Mouse (Mus musculus) hindbrain, embryonic 11.5 days (tissue): ENCODE data around the gene Mmp27. TPM values are rescaled to one million over a fixed set of nuclear protein-coding genes. Genes with fewer than 3 reads are reported as not detected.
A peak's percentile ranks its signal among the peaks of the same experiment; 100 is the strongest.

Experiments
- ATAC-seq: fragments of 200-750 bp; cut with Nextera tagmentation; 2 replicates; pipeline ENCODE4 v1.8.0; 2017; ENCODE audit warnings: mild to moderate bottlenecking, moderate TSS enrichment, moderate library complexity; ENCODE audit not compliant: low FRiP score
- DNase-seq: peaks from one replicate; pipeline ENCODE4 v3.0.0-alpha.2; 2015; ENCODE audit warnings: low spot score
- H3K27ac ChIP-seq: fragments of 300-500 bp; sonication (generic); 2 replicates; pipeline ENCODE4 v1.5.1; 2014; ENCODE audit warnings: mild to moderate bottlenecking, low read depth, low read length
- H3K27me3 ChIP-seq: fragments of 300-500 bp; sonication (generic); 2 replicates; pipeline ENCODE4 v1.6.1; 2014; ENCODE audit warnings: mild to moderate bottlenecking, low read length, moderate library complexity, mixed read lengths; ENCODE audit not compliant: control insufficient read depth, insufficient read depth
- H3K36me3 ChIP-seq: fragments of 300-500 bp; sonication (generic); 2 replicates; pipeline ENCODE4 v1.6.1; 2014; ENCODE audit warnings: mild to moderate bottlenecking, low read length, moderate library complexity, mixed read lengths; ENCODE audit not compliant: control insufficient read depth, insufficient read depth
- H3K4me1 ChIP-seq: fragments of 300-500 bp; sonication (generic); replicated peaks from 2 replicates; pipeline ENCODE4 v1.6.1; 2014; ENCODE audit warnings: low read length, mixed read lengths; ENCODE audit not compliant: control insufficient read depth, insufficient read depth
- H3K4me2 ChIP-seq: fragments of 300-500 bp; sonication (generic); replicated peaks from 2 replicates; pipeline ENCODE4 v1.6.1; 2014; ENCODE audit warnings: mild to moderate bottlenecking, low read depth, low read length
- H3K4me3 ChIP-seq: fragments of 300-500 bp; sonication (generic); 2 replicates; pipeline ENCODE4 v1.5.1; 2014; ENCODE audit warnings: low read depth, low read length
- H3K9ac ChIP-seq: fragments of 300-500 bp; sonication (generic); 2 replicates; pipeline ENCODE4 v1.6.1; 2014; ENCODE audit warnings: low read depth, low read length
- H3K9me3 ChIP-seq: fragments of 300-500 bp; sonication (generic); 2 replicates; pipeline ENCODE4 v1.6.1; 2016; ENCODE audit warnings: low read length; ENCODE audit not compliant: control insufficient read depth
- WGBS: fragments of 180-500 bp; shearing (Covaris S2); extraction: QIAGEN DNeasy Blood & Tissue Kit; methylation state at CpG from one replicate; pipeline ENCODE4 v1.1.7; 2014; 5-methylcytosine and 5-hydroxymethylcytosine counted together
- polyA plus RNA-seq: library from polyadenylated mRNA; unstranded; fragments of >200 nt; fragmentation: Nextera tagmentation; extraction: Ambion mirVana; gene quantifications from 2 replicates; pipeline ENCODE4 v1.2.1, GENCODE M21; 2014

Mmp27 gene
- not detected in 2 replicates for polyA plus RNA-seq

DNA sequence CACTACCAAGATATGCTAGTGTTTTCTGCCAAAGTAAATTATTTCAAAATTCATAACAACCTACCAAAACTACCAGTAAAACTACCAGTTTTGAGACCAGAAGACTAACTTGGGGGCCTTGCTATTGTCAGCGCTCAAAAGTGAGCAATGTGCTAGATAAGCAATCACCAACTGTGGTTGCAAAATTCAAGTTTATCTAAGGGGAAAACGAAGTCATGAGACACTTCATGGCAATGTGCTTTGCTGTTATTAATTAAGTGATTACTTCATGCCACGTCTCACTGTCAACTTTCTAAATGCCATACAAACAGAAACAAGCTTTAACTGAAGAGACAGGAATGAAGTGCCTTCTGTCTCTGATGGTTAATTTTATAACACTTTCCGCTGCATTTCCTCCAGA lies at the start of gene Mmp27:
Gene Mmp27, plus strand, starts transcription at position 235 of the 400 bp plus-strand sequence.
- no peak for ATAC-seq

DNA sequence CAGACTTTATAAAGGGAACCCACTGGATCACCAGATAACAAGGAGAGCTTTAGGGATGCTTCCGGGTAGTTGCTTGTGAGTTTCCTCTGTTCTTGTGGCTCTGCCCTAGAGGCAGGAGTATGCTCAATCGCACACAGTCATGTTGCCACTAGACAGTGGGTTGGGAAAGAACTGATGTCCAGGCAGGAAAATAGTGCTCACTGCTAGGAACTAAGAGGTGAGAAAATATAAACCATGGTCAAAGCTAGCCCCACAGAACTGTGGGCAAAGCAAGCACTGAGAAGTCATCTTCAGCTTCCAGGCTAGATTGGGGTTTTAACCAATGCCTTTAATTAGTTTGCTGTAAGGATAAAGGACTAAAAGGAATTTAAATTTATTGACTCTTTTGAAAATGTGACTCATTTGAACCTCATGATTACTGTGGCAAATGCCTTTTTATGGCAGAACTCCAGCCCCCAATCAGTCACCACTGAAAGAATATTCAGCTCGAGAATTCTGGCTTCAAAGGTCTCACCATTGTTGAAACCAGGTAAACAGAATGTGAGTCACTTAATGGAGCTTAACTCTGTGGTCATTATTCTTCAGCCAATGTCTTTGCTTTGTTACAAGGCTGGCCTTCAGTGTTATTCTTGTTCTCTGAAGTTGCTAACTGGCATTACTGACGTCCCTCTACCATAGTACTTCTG lies 44.8 kb upstream of the Mmp27 start:
- Histone ChIP-seq H3K27ac (no peak overlapping the region), H3K4me1 (no peaks in the 10 kb centered on the region), H3K4me3 (no peak overlapping the region), H3K9me3 (no peaks in the 10 kb centered on the region), H3K36me3 (no peaks in the 10 kb centered on the region), H3K4me2 (no peak overlapping the region), H3K9ac (no peak overlapping the region), H3K27me3 (no peaks in the 10 kb centered on the region)
- DNase-seq (no peak), ATAC-seq (no peak)
- 82% methylated on average over 4 of the region's 4 CpGs for WGBS

More for the DNA sequence above, at the start of gene Mmp27:
- H3K4me2 ChIP-seq: no peak within 1 kb of the TSS
- H3K9ac ChIP-seq: no peak within 1 kb of the TSS
- no peaks in the 10 kb centered on the region for H3K4me1 ChIP-seq
- H3K4me3 ChIP-seq: no peak within 1 kb of the TSS
- no peak within 1 kb of the TSS for H3K27ac ChIP-seq
- H3K36me3 ChIP-seq: no peaks in the 10 kb centered on the region
- 76% methylated on average over 4 of the region's 4 CpGs for WGBS
- H3K27me3 ChIP-seq: no peaks in the 10 kb centered on the region
- H3K9me3 ChIP-seq: no peaks in the 10 kb centered on the region
- no peak for DNase-seq

DNA sequence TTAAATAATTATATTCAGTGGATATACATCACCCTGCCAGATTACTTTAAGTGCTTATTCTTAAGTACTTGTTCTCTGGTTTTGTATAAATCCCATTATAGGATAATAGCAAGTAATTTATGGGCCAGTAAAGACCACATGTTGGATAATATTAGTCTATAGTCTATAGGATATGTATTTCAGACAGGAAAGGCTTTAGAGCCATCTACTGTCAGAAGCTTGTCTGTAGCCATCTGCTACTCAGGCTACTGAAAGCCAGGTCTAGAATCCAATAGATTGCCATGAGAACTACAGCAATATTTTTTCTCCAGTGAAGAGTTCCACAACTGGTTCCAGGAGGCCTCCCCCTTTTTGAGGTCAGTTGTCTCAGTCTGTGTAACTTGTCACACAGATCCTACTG lies 28.4 kb upstream of the Mmp27 start:
- Histone ChIP-seq H3K9me3 (no peaks in the 10 kb centered on the region), H3K4me2 (no peak overlapping the region), H3K27me3 (no peaks in the 10 kb centered on the region), H3K4me3 (no peak overlapping the region), H3K27ac (no peak overlapping the region), H3K9ac (no peak overlapping the region), H3K36me3 (no peaks in the 10 kb centered on the region), H3K4me1 (no peaks in the 10 kb centered on the region)
- ATAC-seq: no peak
- no peak for DNase-seq

DNA sequence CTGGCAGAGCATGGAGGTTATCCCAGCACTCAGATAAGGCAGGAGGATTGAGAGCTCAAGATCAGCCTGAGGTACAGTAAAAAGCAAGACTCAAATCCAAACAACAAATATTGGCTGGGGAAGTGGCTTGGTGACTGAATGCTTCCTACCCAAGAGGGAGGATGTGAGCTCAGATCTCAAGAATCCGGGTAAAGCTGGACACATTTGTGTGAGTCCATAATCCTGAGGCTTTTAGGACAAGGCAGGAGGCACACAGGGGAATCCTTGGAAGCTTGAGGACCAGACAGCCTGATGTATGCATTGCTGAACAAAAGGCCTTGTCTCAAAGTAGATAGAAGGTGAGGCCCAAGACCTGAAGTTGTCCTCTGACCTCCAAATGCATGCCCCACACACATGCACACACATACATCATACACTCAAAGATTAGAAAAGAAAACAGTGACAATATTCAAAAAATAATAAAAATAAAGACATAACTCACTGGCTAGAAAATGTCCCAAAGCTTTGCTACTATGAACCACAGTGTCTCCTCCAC lies 26.2 kb upstream of the Mmp27 start:
- no peak for ATAC-seq
- Histone ChIP-seq H3K4me1 (no peaks in the 10 kb centered on the region), H3K27ac (no peak overlapping the region), H3K4me2 (no peak overlapping the region), H3K36me3 (no peaks in the 10 kb centered on the region), H3K9ac (no peak overlapping the region), H3K4me3 (no peak overlapping the region), H3K27me3 (no peaks in the 10 kb centered on the region), H3K9me3 (no peaks in the 10 kb centered on the region)
- WGBS: 79% methylated on average over 1 of the region's 1 CpGs
- no peak for DNase-seq

DNA sequence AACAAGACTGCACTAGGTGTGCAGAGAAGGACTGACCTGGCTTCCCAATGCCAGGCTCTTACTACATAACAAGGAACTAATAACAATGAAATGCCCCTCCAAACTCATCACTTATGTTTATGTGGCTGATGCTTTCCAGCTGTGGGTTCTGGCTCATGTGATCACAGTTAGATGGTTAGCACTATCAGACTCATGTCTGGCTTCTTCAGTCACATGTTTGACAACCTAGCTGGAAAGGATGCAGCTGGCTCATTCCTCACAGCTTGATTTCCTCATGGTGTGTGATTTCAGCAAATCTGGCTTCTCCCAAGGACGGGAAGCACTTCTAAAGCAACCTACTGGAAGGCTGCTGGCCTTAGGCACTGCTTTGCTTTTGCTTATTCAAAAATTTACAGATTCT lies 25.7 kb upstream of the Mmp27 start:
- no peak overlapping the region for H3K4me3 ChIP-seq
- H3K27ac ChIP-seq: no peak overlapping the region
- H3K27me3 ChIP-seq: no peaks in the 10 kb centered on the region
- 44% methylated on average over 1 of the region's 1 CpGs for WGBS
- H3K9ac ChIP-seq: no peak overlapping the region
- ATAC-seq (no peak), DNase-seq (peak; percentile 6)
- no peaks in the 10 kb centered on the region for H3K36me3 ChIP-seq
- H3K4me1 ChIP-seq: no peaks in the 10 kb centered on the region
- H3K4me2 ChIP-seq: no peak overlapping the region
- no peaks in the 10 kb centered on the region for H3K9me3 ChIP-seq

DNA sequence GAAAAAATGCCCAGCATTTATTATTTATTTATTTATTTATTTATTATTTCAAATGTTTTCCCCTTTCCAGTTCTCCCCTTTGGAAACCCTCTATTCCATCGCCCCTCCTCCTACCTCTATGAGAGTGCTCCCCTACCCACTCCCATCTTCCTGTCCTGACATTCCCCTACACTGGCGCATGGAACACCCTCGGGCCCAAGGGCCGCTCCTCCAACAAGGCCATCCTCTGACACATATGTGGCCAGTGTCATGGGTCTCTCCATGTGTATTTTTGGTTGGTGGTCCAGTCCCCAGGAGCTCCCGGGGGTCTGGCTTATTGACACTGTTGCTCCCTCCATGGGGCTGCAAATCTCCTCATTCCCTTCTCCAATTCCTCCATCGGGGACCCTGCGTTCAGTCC lies 25.3 kb upstream of the Mmp27 start:
- Histone ChIP-seq H3K27ac (no peak overlapping the region), H3K4me3 (no peak overlapping the region), H3K4me2 (no peak overlapping the region), H3K9ac (no peak overlapping the region), H3K9me3 (no peaks in the 10 kb centered on the region), H3K36me3 (no peaks in the 10 kb centered on the region), H3K4me1 (no peaks in the 10 kb centered on the region), H3K27me3 (no peaks in the 10 kb centered on the region)
- WGBS: 86% methylated on average over 7 of the region's 7 CpGs
- DNase-seq (no peak), ATAC-seq (no peak)

DNA sequence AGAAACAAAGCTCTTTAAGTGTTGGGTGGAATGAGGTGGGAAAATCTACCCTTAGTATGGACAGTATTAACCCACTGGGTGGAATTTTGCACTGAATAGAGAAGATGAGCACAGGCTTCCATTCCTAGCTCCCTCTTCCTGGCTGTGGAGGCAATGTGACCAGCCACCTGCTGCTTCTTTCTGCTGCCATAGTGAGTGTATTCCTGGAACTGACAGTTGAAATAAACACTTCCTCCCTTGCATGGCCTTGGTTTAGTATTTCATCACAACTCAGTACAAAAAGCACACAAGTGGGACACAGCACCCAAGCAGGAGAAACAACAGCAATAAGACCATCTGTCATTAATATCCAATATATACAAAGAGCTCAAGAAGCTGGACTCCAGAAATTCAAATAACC lies 19.3 kb upstream of the Mmp27 start:
- DNase-seq (no peak), ATAC-seq (no peak)
- Histone ChIP-seq H3K4me2 (no peak overlapping the region), H3K36me3 (no peaks in the 10 kb centered on the region), H3K9me3 (no peaks in the 10 kb centered on the region), H3K4me3 (no peak overlapping the region), H3K4me1 (no peaks in the 10 kb centered on the region), H3K9ac (no peak overlapping the region), H3K27ac (no peak overlapping the region), H3K27me3 (no peaks in the 10 kb centered on the region)

DNA sequence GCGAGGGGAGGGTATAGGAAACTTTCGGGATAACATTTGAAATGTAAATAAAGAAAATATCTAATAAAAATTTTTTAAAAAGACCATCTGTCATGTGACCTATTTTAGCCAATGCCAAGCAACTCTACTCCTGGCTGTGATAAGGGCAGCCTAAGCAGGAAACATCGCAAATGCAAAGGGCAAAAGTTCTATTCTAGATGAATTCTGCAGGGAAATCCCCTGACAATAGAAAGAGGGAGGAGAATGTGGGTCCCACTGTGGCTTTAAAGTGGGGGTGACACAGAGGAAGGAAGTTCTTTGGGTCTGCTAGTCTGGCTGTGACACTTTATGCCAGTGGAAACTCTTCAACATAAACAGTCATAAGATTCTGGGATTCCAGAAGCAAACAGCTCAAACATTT lies 17.7 kb upstream of the Mmp27 start:
- 77% methylated on average over 3 of the region's 3 CpGs for WGBS
- H3K9me3 ChIP-seq: no peaks in the 10 kb centered on the region
- H3K4me1 ChIP-seq: no peaks in the 10 kb centered on the region
- no peak overlapping the region for H3K9ac ChIP-seq
- no peak overlapping the region for H3K27ac ChIP-seq
- no peak overlapping the region for H3K4me3 ChIP-seq
- DNase-seq: no peak
- no peaks in the 10 kb centered on the region for H3K27me3 ChIP-seq
- no peak for ATAC-seq
- no peak overlapping the region for H3K4me2 ChIP-seq
- H3K36me3 ChIP-seq: no peaks in the 10 kb centered on the region

DNA sequence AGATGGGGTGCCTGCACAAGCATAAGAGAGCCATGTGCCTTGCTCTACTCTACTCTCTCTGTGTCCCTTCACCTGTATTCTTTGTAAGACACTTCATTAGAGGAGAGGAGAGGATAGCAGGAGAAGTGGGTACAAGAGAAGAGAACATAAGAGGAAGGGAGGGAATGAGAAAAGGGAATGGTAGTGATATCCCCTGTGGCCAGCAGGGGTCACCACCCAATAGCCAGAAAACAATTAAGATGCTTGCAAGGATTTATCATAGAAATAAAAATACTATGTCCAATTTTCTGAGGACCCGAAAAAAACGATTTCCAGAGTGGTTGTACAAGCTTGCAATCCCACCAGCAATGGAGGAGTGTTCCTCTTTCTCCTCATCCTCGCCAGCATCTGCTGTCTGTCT lies 16.8 kb upstream of the Mmp27 start:
- no peaks in the 10 kb centered on the region for H3K27me3 ChIP-seq
- DNase-seq (peak; percentile 9), ATAC-seq (no peak)
- no peak overlapping the region for H3K4me3 ChIP-seq
- no peaks in the 10 kb centered on the region for H3K4me1 ChIP-seq
- H3K27ac ChIP-seq: no peak overlapping the region
- 52% methylated on average over 3 of the region's 3 CpGs for WGBS
- H3K36me3 ChIP-seq: no peaks in the 10 kb centered on the region
- H3K9ac ChIP-seq: no peak overlapping the region
- H3K9me3 ChIP-seq: no peaks in the 10 kb centered on the region
- H3K4me2 ChIP-seq: no peak overlapping the region
